Mouse (Mus musculus): Measurements from ENCODE around the gene Tagln. TPM values are rescaled to one million over a fixed set of nuclear protein-coding genes. Genes with fewer than 3 reads are reported as not detected.

Gene Tagln
- polyA plus RNA-seq (2012; rRNA removed) (5.1 and 6.3 TPM in 2 replicates), polyA plus RNA-seq (2014; fragmentation: Nextera tagmentation; extraction: Ambion mirVana) (2.6 and 6.8 TPM in 2 replicates)

- 16% methylated on average over 20 of the region's 21 CpGs for WGBS (ENCODE audit: insufficient replicate concordance)
- TF ChIP-seq CTCF (IDR thresholded peaks at IDR 0.05; ENCODE audit: low read depth) = no peak
- TF ChIP-seq EP300 (IDR thresholded peaks at IDR 0.05; ENCODE audit: low read depth) = no peak
- DNase-seq (ENCODE audit: low read depth in 3 of 3, low spot score in 3 of 3) = no peak
- Histone ChIP-seq H3K9me3 (ENCODE audit: control insufficient read depth, low read length) (no peaks in the 10 kb centered on the region), H3K4me1 (replicated peaks; ENCODE audit: control insufficient read depth in 2 of 2, insufficient read depth in 2 of 2, low read length in 1 of 2) (peaks cover 0 to 10% of the 10 kb centered on the region in 2 experiments; a peak in 2 of 4 replicates), H3K9ac (replicated peaks) (no peak within 1 kb of the TSS), H3K4me2 (ENCODE audit: low read depth) (no peak within 1 kb of the TSS), H3K4me3 (ENCODE audit: insufficient read depth in 1 of 2, low read depth in 2 of 2, low read length in 2 of 2) (no peak within 1 kb of the TSS), H3K27ac (no peak within 1 kb of the TSS), H3K36me3 (replicated peaks; ENCODE audit: control insufficient read depth, insufficient read depth, low read depth) (peaks cover 2% of the 10 kb centered on the region; the same call in 1 of the 2 replicates), H3K27me3 (ENCODE audit: control insufficient read depth, insufficient read depth, low read length) (peaks cover 7% of the 10 kb centered on the region)
- no peak for ATAC-seq (ENCODE audit: insufficient read depth)
Observed at GRCm38 (mm10) chr9:45935628-45936210, at the start of gene Tagln. Gene Tagln (minus strand): TSS chr9:45936058.

- WGBS (ENCODE audit: insufficient replicate concordance) = 2% methylated on average over 4 of the region's 4 CpGs
- Histone ChIP-seq H3K27me3 (ENCODE audit: control insufficient read depth, insufficient read depth, low read length) (no peaks in the 10 kb centered on the region), H3K36me3 (replicated peaks; ENCODE audit: control insufficient read depth, insufficient read depth, low read depth) (no peaks in the 10 kb centered on the region; the same call in 1 of the 2 replicates), H3K27ac (peak overlapping the region; percentile 71), H3K9ac (replicated peaks) (peak overlapping the region; percentile 97), H3K9me3 (ENCODE audit: control insufficient read depth, low read length) (no peaks in the 10 kb centered on the region), H3K4me2 (ENCODE audit: low read depth) (peak overlapping the region; percentile 92), H3K4me1 (replicated peaks; ENCODE audit: control insufficient read depth in 2 of 2, insufficient read depth in 2 of 2, low read length in 1 of 2) (peaks cover 10 to 13% of the 10 kb centered on the region in 2 experiments), H3K4me3 (ENCODE audit: insufficient read depth in 1 of 2, low read depth in 2 of 2, low read length in 2 of 2) (peak overlapping the region; percentile 81 to 82)
- no peak for TF ChIP-seq CTCF (IDR thresholded peaks at IDR 0.05; ENCODE audit: low read depth)
- TF ChIP-seq EP300 (IDR thresholded peaks at IDR 0.05; ENCODE audit: low read depth) = no peak
- DNase-seq (ENCODE audit: low read depth in 3 of 3, low spot score in 3 of 3) = peak in 2 of 3 experiments; percentile 26 to 39
- ATAC-seq (ENCODE audit: insufficient read depth) = peak; percentile 38; the same call in 1 of the 2 replicates
Observed at GRCm38 (mm10) chr9:45985229-45985567, 49.3 kb upstream of the Tagln start.

- TF ChIP-seq EP300 (IDR thresholded peaks at IDR 0.05; ENCODE audit: low read depth) (no peak), CTCF (IDR thresholded peaks at IDR 0.05; ENCODE audit: low read depth) (no peak; the same call in 1 of the 2 replicates)
- ATAC-seq (ENCODE audit: insufficient read depth) = peak; percentile 91
- H3K4me3 ChIP-seq (ENCODE audit: insufficient read depth in 1 of 2, low read depth in 2 of 2, low read length in 2 of 2) = peak overlapping the region; percentile 81 to 82
- no peaks in the 10 kb centered on the region for H3K9me3 ChIP-seq (ENCODE audit: control insufficient read depth, low read length)
- H3K36me3 ChIP-seq (replicated peaks; ENCODE audit: control insufficient read depth, insufficient read depth, low read depth) = no peaks in the 10 kb centered on the region; the same call in 1 of the 2 replicates
- WGBS (ENCODE audit: insufficient replicate concordance) = under 1% methylated on average over 75 of the region's 76 CpGs
- peak; percentile 76 to 81 (median 80) for DNase-seq (ENCODE audit: low read depth in 3 of 3, low spot score in 3 of 3)
- no peaks in the 10 kb centered on the region for H3K27me3 ChIP-seq (ENCODE audit: control insufficient read depth, insufficient read depth, low read length)
- peak overlapping the region; percentile 71 for H3K27ac ChIP-seq
- H3K4me1 ChIP-seq (replicated peaks; ENCODE audit: control insufficient read depth in 2 of 2, insufficient read depth in 2 of 2, low read length in 1 of 2) = peaks cover 15 to 19% of the 10 kb centered on the region in 2 experiments
- H3K9ac ChIP-seq (replicated peaks) = peak overlapping the region; percentile 97
- peak overlapping the region; percentile 92 for H3K4me2 ChIP-seq (ENCODE audit: low read depth)
Observed at GRCm38 (mm10) chr9:45984409-45985228, 48.8 kb upstream of the Tagln start.

GRCm38 (mm10) chr9:45983676-45984408, 48.0 kb upstream of the Tagln start:
- no peaks in the 10 kb centered on the region for H3K27me3 ChIP-seq (ENCODE audit: control insufficient read depth, insufficient read depth, low read length)
- peak overlapping the region; percentile 92 for H3K4me2 ChIP-seq (ENCODE audit: low read depth)
- no peaks in the 10 kb centered on the region for H3K9me3 ChIP-seq (ENCODE audit: control insufficient read depth, low read length)
- H3K4me1 ChIP-seq (replicated peaks; ENCODE audit: control insufficient read depth in 2 of 2, insufficient read depth in 2 of 2, low read length in 1 of 2) = peaks cover 15 to 22% of the 10 kb centered on the region in 2 experiments
- DNase-seq (ENCODE audit: low read depth in 3 of 3, low spot score in 3 of 3) (peak in 1 of 3 experiments; percentile 32), ATAC-seq (ENCODE audit: insufficient read depth) (peak; percentile 14; the same call in 1 of the 2 replicates)
- TF ChIP-seq EP300 (IDR thresholded peaks at IDR 0.05; ENCODE audit: low read depth) (no peak), CTCF (IDR thresholded peaks at IDR 0.05; ENCODE audit: low read depth) (peak; percentile 35)
- H3K9ac ChIP-seq (replicated peaks) = peak overlapping the region; percentile 97
- H3K27ac ChIP-seq = peak overlapping the region; percentile 71
- no peaks in the 10 kb centered on the region; the same call in 1 of the 2 replicates for H3K36me3 ChIP-seq (replicated peaks; ENCODE audit: control insufficient read depth, insufficient read depth, low read depth)
- peak overlapping the region; percentile 81 to 82 for H3K4me3 ChIP-seq (ENCODE audit: insufficient read depth in 1 of 2, low read depth in 2 of 2, low read length in 2 of 2)
- under 1% methylated on average over 23 of the region's 23 CpGs for WGBS (ENCODE audit: insufficient replicate concordance)

Data from liver, embryonic 14.5 days (tissue).